Mouse (Mus musculus) brain, embryonic 14.5 days (tissue): ENCODE data around the gene Map2k1. TPM values are rescaled to one million over a fixed set of nuclear protein-coding genes. Genes with fewer than 3 reads are reported as not detected.
"Not testable (repeated sequence)": the region's sequence is repeated elsewhere in the genome, so short reads cannot be mapped to it uniquely, and the experiment has no call there.

ENCODE experiments used
- DNase-seq: peaks from one replicate; pipeline ENCODE4 v3.0.0-alpha.2; 2011; ENCODE audit warnings: low read depth
- CTCF ChIP-seq: fragments of 200-500 bp; IDR thresholded peaks from 2 replicates; pipeline ENCODE4 v1.5.1; 2012; ENCODE audit warnings: inconsistent platforms, mild to moderate bottlenecking, moderate library complexity, borderline replicate concordance; ENCODE audit not compliant: insufficient read depth, insufficient read length; ENCODE audit errors: extremely low read depth
- POLR2A ChIP-seq: fragments of 200-500 bp; IDR thresholded peaks from 2 replicates; pipeline ENCODE4 v1.6.1; 2012; ENCODE audit warnings: mild to moderate bottlenecking, inconsistent platforms, borderline replicate concordance; ENCODE audit not compliant: poor library complexity, insufficient read depth, insufficient read length, severe bottlenecking; ENCODE audit errors: extremely low read depth
- polyA plus RNA-seq: library from polyadenylated mRNA; depleted of rRNA; stranded (reverse); fragments of >200 nt; gene quantifications from 2 replicates; pipeline ENCODE4 v1.2.3, GENCODE M21; 2012

Gene Map2k1
- polyA plus RNA-seq, 1 experiment = 33.7 TPM

DNA sequence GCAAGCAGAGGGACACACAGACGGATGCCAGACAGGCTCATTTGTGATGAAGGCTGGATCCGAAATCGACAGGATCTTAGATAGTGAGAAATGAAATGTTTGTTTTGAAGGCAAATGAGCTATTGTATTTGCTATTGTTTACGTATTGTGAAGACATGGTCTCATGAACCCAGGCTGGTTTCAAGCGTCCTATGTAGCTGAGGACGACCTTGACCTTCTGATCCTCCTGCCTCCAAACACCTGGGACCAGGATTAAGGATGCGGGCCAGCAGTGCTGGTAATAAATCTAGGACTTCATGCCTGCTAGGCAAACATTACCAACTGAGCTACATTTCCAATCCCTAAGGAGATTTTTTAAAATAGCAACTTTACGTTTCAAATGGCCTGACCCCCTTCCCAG is 55.9 kb downstream of the Map2k1 start:
- no peak for DNase-seq
- no peak for TF ChIP-seq CTCF
- TF ChIP-seq POLR2A = no peak

DNA sequence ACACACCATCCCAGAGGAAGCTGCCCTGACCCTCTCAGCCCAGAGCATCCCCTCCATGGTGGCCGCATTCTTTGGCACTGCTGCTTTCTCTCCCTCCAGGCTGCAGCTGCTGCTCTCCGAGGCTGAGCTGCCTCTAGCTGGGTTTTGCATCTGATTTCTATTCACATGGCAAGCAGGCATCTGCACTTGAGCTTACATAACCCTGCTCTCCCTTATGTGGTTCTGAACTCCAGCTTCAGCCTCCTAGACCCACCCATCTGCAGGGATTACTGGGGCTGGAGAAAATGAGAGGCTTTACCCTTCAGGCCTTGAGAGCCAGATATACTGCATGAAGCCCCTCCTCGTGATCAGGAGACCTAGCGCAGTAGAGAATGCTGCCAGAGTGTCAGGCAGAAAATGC is 57.9 kb downstream of the Map2k1 start:
- peak; percentile 7 for DNase-seq
- no peak for TF ChIP-seq CTCF
- TF ChIP-seq POLR2A = no peak

DNA sequence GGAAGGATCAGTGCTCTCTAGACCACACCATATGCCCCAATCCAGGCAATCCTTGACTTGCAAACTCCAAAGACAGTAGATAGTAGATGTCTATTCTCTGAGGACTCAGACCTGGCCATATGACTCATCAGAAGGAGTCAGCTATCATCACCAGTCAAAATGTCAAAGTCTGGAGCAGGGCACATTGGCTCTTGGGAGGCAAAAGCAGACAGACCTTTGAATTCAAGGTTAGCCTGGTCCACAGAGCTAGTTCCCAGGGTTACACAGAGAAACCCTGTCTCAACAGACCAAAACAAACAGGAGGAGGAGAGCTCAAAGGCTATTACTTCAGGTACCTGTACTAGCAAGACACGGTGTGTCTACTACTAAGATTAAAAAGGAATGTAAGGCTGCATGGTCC is 59.6 kb downstream of the Map2k1 start:
- TF ChIP-seq CTCF = no peak
- no peak for TF ChIP-seq POLR2A

DNA sequence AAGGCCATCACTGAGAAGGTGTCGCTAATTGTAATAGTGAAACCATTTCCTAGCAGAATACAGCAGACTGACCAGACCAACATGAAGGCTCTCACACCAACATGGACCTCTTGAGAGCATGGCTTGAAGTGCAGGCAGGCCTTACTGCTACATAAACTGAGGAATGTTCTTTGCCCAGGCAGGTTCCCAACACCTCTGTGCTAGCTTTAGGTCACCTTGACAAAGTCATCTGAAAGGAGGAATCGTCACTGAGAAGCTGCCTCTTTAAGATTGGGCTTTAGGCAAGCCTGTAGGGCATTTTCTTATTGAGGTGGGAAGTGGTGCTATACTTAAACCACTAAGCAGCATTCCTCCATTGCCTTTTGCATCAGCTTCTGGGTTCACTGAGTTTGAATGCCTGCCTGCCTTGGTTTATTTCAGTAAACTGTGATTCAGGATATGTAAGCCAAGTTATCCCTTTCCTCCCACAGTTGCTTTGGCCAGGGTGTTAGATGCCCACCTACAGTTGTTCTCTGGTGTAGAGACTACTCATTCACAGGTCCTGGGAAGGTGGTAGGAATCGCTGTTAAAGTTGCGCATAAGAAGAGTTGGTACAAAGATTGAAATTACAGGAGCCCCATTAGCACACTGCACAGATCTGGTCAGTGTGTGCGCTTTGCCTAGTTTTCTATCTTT is 69.1 kb downstream of the Map2k1 start:
- no peak for DNase-seq
- TF ChIP-seq POLR2A (no peak), CTCF (no peak)

More for the DNA sequence above, 59.6 kb downstream of the Map2k1 start:
- no peak for DNase-seq

DNA sequence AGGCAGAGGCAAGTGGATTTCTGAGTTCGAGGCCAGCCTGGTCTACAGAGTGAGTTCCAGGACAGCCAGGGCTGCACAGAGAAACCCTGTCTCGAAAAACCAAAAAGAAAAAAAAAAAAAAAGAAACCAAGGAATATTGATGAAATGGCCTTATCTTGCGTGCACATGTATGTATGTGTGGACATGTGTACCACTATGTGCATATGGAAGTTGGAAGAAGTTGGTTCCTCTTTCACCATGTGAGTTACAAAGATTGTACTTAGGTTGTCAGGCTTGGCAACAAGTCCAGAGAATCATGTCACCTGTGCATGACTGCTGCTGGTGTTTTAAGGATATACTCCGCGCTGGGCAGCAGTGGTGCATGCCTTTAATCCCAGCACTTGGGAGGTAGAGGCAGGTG is 70.1 kb downstream of the Map2k1 start:
- not testable (repeated sequence) for DNase-seq

DNA sequence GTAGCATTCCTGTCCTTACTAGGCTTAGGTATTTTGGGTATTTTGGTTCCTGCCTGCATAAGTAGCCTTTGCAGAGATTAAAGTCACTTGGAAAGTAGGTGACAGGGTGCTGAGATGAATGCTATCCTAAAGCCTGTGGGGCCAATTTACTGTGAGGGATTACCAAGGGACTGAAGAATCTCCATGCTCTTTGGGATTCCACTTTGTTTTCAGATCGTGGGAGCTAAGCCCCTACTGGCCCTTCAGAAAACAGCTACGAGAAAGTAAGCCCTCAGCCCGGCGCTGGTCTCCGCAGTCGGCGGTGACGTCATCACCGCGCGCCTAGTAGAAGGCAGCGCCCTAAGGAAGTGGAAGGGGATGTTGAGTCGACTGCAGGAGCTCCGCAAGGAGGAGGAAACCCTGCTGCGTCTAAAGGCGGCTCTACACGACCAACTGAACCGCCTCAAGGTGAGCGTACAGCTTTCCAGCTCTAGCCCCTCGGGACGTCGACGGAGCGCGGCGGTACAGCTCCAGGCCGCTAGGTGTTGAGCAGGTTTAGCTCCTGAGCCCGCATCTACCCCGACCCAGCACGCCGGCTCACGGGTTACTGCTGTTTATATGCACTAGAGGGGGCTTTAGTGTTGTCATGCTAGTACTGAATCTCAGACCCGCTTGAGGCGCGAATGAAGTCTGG is 74.3 kb downstream of the Map2k1 start, which contains the start of gene Snapc5:
Gene Snapc5 (plus strand): TSS at position 301 of the 673 bp plus-strand sequence.
- TF ChIP-seq CTCF (peak; percentile 61), POLR2A (peak; percentile 44; the same call in 1 of the 2 replicates)

DNA sequence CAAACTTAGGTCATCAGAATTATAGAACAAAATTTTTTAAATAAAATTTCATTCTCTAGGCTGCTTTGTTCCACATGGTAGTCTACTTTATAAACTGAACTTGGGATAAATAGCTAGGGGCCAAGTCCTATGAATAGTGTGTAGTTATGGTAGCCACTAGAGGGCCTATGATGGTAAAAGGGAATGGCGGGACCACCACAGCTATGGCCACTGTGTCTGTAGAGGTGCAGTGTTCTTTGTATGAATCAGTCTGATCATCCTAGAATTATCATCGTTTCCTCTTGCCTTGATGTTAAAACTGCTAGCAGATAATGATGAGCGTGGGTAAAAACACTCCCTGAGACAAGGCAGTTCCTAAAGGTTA is 74.8 kb downstream of the Map2k1 start:
- DNase-seq = peak; percentile 65
- TF ChIP-seq CTCF (peak; percentile 40; the same call in 1 of the 2 replicates), POLR2A (no peak)

More for the DNA sequence above, 74.3 kb downstream of the Map2k1 start, which contains the start of gene Snapc5:
- peak; percentile 98 for DNase-seq

DNA sequence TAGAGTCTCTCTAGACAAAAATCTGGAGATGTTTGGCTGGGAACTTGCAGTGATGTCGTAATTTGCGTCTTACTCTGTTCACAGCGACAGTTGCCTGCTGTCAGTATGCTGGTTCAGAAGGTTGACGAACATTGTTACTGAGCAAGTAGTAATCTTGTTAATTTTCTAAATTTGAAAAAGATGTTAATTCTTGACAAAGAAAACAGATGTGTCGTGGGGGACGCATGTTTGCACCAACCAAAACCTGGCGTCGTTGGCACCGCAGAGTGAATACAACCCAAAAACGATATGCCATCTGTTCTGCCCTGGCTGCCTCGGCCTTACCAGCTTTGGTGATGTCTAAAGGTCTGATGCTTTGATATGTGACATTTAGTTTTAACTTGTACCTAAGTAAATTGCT is 78.1 kb downstream of the Map2k1 start:
- peak; percentile 63 for DNase-seq
- TF ChIP-seq POLR2A = no peak
- no peak for TF ChIP-seq CTCF

DNA sequence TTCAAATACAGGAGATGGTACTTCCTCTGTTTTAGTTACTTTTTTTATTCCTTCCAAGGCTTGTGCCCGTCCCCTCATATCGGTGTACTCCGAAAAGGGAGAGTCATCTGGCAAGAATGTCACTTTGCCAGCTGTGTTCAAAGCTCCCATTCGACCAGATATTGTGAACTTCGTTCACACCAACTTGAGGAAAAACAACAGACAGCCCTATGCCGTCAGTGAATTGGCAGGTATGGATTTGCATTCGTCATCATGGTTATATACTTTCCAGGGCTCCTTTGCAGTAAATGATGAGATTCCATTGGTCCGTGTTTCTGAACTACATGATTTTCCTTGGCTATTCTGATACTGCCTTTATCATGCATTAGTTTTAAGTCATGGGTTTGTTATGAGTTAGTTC is 78.7 kb downstream of the Map2k1 start:
- TF ChIP-seq POLR2A (no peak), CTCF (no peak)
- no peak for DNase-seq

DNA sequence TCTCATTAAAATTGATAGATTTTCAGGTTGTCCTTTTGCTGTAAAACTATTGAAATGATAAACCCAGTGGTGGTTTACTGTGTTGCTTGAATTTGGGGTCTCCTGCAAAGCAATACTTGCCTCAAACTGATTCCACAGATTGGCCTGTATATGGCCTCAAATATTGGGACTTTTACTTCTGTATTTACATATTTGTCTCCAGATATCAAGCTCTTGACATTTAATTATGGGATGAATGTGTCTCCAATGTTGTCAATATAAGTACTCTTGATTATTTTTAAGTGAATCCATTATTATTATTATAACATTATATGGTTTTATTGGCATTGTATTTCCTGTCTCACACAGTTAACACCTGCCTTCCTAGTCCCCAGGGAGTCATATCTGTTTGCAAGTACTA is 79.1 kb downstream of the Map2k1 start:
- no peak for DNase-seq
- TF ChIP-seq POLR2A (no peak), CTCF (no peak)

DNA sequence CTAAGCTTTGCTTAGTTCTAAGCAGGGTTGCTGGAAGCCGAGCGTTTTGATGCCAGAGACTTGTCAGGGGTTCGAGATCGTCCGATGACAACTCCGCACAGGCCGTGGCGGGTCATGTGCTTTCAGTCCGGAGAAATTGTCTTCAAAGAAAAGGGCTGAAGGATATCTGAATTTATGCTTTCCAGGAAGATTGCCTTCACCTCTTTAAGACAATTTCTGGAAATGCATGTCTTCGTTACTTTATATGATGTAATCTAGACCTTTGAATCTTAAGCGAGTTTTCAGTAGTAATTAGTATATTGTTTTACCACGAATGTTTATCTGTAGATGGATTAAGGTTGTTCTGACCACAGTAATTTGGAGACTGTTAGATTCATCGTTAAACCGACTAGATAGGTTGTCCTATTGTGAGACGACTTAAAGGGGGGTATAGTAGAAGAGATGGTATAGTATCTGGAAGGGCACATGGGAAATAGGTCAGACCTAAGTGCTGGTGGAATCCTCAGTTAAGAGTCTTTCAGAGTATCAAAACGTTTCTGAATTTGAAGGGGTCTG is 79.7 kb downstream of the Map2k1 start:
- TF ChIP-seq POLR2A (no peak), CTCF (no peak)
- no peak for DNase-seq

DNA sequence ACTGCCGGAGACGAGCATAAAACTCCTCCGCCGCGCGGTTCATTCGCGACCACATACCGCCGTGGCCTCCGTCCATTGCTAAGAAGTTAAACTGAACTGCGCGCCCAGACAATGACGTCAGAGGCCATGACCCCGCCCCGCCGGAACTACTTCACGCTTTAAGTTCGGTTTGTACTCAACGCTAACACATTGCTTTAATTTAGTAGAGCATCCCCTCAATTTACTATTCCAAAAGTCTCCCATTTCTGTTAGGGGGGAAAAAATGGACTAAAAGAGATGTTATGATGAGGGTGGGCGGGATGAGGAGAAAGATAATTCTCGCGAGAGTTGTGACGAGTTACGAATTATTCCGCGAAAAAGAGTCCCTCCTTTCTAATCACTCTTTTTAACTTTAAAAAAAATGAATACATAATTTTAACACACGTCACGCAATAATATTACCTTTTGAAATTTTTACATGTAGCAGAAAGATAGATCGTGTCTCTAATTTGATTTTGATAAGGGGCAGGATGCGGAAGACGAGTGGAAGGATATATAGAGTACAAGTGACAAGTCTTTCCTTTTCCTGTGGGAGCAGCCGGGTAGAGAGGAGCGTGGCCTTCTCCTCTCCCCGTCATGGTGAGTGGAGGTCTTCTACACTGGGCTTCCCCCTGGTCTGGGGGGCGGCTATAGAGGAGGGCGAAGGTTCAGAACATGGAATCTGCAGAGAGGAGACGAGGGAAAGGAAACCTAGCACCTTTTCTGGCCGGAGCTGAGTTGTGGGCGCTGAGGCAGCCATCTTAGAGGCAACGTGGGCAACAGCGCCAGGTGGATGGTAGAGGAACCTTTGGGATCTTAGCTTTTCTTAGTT is 80.4 kb downstream of the Map2k1 start, which contains the start of the genes Zwilch and Rpl4:
Gene Zwilch (minus strand): TSS at position 289 of the 850 bp plus-strand sequence.
Gene Rpl4 (plus strand): TSS at position 560 of the 850 bp plus-strand sequence.
- TF ChIP-seq CTCF (peak; percentile 15; the same call in 1 of the 2 replicates), POLR2A (peak; percentile 86; the same call in 1 of the 2 replicates)

More for the DNA sequence above, 80.4 kb downstream of the Map2k1 start, which contains the start of the genes Zwilch and Rpl4:
- peak; percentile 94 for DNase-seq
